Mouse (Mus musculus): ENCODE results near the gene Kctd7. TPM values are rescaled to one million over a fixed set of nuclear protein-coding genes. Genes with fewer than 3 reads are reported as not detected.
A peak's percentile ranks its signal among the peaks of the same experiment; 100 is the strongest.

The Kctd7 gene
- total RNA-seq, 2 experiments from 2014 or later: 14.3 to 14.7 TPM

DNA sequence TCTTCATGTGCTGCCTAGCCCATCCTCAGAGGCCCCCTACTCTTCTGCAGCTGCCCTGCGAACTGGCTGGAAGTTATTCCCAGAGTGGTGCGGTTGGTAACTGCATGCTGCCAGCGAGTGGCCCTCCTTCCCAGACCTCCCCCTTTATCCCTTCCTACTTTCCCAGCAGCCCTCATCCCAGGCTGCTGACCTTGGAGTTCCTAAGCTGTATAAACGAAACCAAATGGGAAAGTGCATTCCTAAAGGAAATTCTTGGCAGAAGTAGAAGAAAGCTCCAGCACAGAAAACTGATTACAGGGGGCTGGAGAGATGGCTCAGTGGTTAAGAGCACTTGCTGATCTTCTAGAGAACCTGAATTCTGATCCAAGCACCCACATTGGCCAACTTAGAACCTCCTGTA is 2.6 kb upstream of the Kctd7 start:
- DNase-seq (ENCODE audit: low spot score in 2 of 2): no peak

GRCm38 (mm10) chr5:130143101-130143500 is 1.6 kb upstream of the Kctd7 start:
- DNase-seq (ENCODE audit: low spot score in 2 of 2): no peak

- peak; percentile 46 to 61 for DNase-seq (ENCODE audit: low spot score in 2 of 2)
Measured at GRCm38 (mm10) chr5:130143977-130144333, 706 bp upstream of the Kctd7 start.

GRCm38 (mm10) chr5:130145961-130146360 is 1.3 kb downstream of the Kctd7 start:
- DNase-seq (ENCODE audit: low spot score in 2 of 2): peak; percentile 34 to 58

- no peak for DNase-seq (ENCODE audit: low spot score in 2 of 2)
Measured at GRCm38 (mm10) chr5:130149726-130150310, 5.2 kb downstream of the Kctd7 start.

DNA sequence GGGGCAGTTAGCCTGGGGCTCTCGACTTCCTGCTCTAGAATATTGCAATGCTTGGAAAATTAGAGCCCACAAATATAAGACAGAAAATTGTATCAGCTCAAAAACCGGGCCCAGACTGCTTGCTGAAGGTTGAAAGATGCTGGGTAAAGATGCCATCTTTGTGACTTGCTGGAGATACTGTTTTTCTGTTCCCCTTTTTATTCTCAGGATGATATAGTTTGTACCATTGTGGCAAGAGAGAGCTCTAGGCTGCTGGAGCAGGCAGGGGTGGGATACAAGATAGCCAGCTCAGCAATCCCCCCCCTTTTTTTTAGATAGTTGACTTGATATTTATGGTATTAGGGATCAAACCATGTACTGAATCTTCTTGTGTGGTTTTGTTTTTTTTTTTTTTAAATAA is 9.6 kb downstream of the Kctd7 start:
- no peak for DNase-seq (ENCODE audit: low spot score in 2 of 2)

DNA sequence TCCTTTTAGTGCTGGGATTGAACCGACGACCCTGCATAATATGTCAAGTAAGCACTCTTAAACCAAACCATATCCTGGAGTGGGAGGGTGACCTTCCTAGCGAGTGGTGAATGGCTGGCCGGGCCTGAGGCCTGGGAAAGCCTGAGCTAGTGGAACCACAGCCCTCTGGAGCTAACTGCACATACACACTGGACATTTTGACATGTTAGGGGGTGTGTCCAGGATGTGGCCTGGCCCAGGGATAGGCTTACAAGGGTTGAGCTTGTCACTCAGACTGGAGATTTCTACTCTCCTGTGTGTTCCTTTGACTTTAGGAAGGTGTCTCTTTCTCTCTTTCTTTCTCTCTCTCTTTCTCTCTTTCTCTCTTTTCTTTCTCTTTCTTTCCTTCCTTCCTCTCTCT is 13.9 kb downstream of the Kctd7 start:
- no peak for DNase-seq (ENCODE audit: low spot score in 2 of 2)

- DNase-seq (ENCODE audit: low spot score in 2 of 2): no peak
Measured at GRCm38 (mm10) chr5:130159761-130160201, 15.1 kb downstream of the Kctd7 start.

GRCm38 (mm10) chr5:130163670-130164069 is 19.0 kb downstream of the Kctd7 start:
- DNase-seq (ENCODE audit: low spot score in 2 of 2): peak; percentile 78 to 89

GRCm38 (mm10) chr5:130165213-130165612 is 20.6 kb downstream of the Kctd7 start:
- no peak for DNase-seq (ENCODE audit: low spot score in 2 of 2)

- no peak for DNase-seq (ENCODE audit: low spot score in 2 of 2)
Measured at GRCm38 (mm10) chr5:130169109-130169508, 24.4 kb downstream of the Kctd7 start.

DNA sequence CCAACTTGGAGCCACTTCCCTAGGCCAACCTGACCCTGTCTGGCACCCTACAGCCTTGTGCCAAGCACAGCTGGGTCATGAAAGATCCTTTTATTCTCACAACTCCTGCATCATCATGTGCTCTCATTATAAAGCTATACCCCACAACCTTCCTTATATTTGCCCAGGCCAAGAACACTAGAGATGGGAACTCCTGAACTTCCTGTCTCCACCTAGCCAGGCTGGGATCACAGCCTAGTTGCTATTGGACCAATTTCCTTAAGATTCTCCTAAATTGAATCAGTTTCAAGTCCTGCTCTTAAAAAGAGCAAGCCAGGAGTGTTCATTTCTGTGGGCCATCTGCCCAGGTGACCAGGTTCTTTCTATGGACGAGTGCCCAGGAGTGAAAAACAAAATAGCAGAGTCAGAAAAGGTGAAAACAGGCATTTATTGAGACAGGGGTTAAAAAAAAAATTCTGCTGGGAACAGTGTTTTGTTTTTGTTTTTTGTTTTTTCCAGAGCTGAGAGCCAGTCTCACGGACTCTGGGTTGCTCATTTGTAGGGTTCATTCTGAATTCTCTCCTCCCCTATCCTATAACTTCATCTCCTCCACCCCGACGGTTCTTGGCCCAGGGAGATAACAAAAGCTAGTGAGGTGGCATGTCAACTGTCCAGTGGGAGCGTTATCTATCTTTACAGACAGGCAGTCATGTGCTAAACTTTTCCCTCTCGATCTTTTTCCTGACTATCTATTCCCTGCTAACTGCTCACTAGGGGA is 26.2 kb downstream of the Kctd7 start:
- no peak for DNase-seq (ENCODE audit: low spot score in 2 of 2)

DNA sequence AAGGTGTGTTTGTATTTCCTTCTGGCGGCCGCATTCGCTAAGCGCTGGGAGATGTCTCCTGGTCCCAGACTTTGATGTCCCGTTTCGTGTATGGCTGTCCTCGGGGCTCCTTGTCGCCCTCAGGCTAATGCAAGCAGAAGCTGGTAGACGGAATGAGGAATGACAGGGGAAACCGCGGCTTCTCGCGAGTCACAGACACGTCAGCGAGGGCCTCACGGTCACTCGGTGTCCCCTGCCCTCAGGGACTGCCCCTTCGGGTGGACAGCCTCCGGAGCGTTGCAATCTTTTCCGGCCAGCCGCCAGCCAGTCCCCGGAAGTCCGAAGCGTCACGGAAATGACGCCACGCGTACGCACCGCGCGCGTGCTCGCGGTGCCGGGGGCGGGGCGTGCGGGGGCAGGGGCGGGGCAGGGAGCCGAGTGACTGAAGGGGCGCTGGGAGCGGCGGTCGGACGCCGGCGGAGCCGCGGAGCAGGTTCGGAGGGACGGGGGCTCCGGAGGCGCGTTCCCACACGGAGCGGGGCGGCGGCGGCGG is 26.8 kb downstream of the Kctd7 start, which contains the start of gene Rabgef1:
Gene Rabgef1 (plus strand): TSS at position 376 of the 532 bp plus-strand sequence.
- peak; percentile 92 to 95 for DNase-seq (ENCODE audit: low spot score in 2 of 2)

GRCm38 (mm10) chr5:130171956-130172601 is 27.4 kb downstream of the Kctd7 start:
- peak; percentile 22 to 42 for DNase-seq (ENCODE audit: low spot score in 2 of 2)

GRCm38 (mm10) chr5:130173012-130173411 is 28.4 kb downstream of the Kctd7 start:
- DNase-seq (ENCODE audit: low spot score in 2 of 2): no peak

- no peak for DNase-seq (ENCODE audit: low spot score in 2 of 2)
Measured at GRCm38 (mm10) chr5:130177871-130178270, 33.2 kb downstream of the Kctd7 start.

DNA sequence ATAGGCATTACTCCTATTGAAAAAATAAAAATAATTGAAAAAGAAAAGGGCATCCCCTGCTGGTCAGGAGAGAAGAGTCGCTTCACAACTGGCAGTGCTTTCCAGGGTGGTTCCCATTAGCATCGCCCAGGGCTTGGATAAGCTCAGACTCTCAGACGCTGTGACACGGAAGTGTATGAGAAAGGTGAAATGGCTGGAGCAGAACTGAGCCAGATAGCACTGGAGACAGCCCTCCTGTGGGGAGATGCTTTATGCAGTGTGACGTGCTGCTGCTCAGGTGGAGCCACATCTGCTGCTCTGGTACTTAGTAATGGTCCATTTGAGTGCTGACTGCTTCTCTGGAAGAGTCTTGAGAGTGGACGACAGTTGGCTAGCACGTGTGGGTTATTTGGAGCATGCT is 35.7 kb downstream of the Kctd7 start:
- DNase-seq (ENCODE audit: low spot score in 2 of 2): no peak

DNA sequence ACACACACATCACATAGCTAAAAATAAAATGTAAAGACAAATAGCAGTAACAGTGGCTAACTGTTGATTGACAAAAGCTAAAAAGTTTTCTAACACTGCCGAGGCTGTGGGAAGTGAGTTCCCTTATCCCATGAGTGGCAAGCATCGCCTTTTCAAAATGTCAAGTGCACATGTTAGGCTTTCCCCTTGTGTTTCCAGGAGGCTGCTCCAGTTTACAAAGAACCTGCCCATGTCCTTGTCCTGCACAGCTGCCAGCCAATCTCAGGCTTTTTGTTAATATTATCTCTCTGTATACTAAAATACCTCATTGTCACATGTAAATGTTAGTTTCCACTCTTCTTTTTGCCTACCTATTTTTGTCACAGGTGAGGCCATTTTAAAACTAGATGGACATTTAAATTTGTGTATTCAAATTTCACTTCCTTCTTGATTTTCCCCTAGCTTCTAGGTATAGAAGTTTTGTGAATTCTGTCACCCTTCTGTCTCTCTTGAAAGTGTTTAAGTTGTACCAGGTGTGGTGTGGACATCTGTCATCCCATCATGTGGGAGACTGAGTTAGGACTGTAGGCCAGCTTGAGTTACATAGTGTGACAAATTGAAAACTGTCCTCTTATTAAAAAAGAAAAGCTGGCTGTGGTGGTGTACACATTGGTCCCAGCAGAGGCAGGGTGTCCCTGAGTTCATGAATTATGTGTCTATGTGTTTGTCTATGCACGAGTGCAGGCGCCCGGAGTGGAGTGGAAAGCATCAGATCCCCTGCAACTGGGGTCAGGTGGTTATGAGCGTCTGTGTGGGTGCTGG is 37.3 kb downstream of the Kctd7 start:
- DNase-seq (ENCODE audit: low spot score in 2 of 2): no peak

DNA sequence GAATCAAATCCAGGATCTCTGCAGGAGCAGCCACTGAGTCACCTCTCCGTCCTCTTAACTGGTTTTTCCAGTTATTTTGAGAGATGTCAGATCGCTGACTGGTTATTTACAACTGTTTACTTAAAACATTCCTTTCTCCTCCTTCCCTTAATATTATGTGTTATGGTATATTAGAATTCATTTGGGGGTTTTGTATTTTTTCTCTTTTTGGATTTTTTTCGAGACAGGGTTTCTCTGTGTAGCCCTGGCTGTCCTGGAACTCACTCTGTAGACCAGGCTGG is 37.8 kb downstream of the Kctd7 start:
- no peak for DNase-seq (ENCODE audit: low spot score in 2 of 2)

DNA sequence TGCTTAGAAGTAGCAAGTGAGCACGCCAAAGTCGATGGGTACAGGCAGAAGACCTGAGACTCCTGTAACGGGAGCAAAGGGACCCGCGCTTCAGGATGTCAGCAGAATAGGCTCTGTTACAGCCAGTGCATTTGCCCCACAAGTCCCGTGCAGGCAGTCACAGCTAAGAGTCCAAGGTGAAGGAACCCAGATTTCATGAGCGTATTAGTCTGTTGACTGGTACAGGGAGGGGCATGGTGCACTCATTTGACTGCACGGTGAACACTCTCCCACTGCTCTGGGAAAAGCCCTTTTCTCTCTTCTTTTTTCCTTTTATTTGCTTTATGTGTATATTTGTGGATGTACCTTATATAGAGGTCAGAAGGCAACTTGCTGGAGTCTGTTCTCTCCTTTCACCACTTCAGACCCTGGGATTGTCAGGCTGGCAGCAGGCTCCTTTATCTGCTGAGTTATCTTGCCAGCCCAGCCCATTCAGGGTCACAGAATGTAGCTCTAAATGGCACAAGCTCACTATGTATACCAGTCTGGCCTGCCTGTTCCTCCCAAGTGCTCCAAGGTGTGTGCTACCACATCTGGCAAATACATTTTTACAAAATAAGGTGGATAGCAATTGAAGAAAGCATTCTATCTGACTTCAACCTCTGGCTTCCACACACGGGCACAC is 39.7 kb downstream of the Kctd7 start:
- no peak for DNase-seq (ENCODE audit: low spot score in 2 of 2)

DNA sequence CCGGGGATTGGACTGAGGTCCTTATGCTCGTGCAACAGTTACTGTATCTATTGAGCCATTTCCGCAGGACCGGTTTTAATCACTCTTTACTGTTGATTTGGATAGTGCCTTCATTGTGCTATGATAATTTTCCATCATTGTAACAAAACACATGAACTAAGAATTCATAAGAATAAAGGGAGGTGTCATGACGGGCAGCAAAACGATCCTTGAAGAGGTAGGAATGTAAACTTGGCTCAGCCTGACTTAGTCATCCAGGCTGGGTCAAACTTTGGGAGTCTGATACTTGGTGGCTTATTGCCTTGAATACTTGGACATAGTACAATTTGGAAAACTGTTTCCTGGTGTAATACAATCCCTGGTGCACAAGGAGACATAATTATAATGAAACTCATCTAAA is 40.7 kb downstream of the Kctd7 start:
- no peak for DNase-seq (ENCODE audit: low spot score in 2 of 2)

All from left cerebral cortex, adult 18-20 months (tissue).